Mouse (Mus musculus) neutrophil, adult 5-6 weeks (primary cell): Measurements from ENCODE around the gene 9230102O04Rik. TPM values are rescaled to one million over a fixed set of nuclear protein-coding genes. Genes with fewer than 3 reads are reported as not detected.

Experiments used
- ATAC-seq: fragments of 151-379, 151-347 bp; 2 replicates; pipeline ENCODE4 v1.8.0; 2017; ENCODE audit warnings: mild to moderate bottlenecking, moderate TSS enrichment; ENCODE audit not compliant: insufficient number of reproducible peaks, poor library complexity, low FRiP score, severe bottlenecking; ENCODE audit errors: extremely low read depth
- total RNA-seq: library from RNA; stranded (forward); fragments of 200-1000 nt; gene quantifications from 2 replicates; pipeline ENCODE4 v1.2.3, GENCODE M21; 2017

9230102O04Rik gene
- total RNA-seq, 1 experiment from 2014 or later: not detected

- no peak for ATAC-seq
These were observed 13.5 kb downstream of the 9230102O04Rik start for GRCm38 (mm10) chr2:9875676-9876357.

GRCm38 (mm10) chr2:9875220-9875619, 14.1 kb downstream of the 9230102O04Rik start:
- no peak for ATAC-seq

- ATAC-seq: no peak
These were observed 14.7 kb downstream of the 9230102O04Rik start for GRCm38 (mm10) chr2:9874467-9875219.

GRCm38 (mm10) chr2:9873757-9874156, 15.6 kb downstream of the 9230102O04Rik start:
- no peak for ATAC-seq

- ATAC-seq: no peak
These were observed 16.7 kb downstream of the 9230102O04Rik start for GRCm38 (mm10) chr2:9872682-9873081.

- ATAC-seq: no peak
These were observed 17.5 kb downstream of the 9230102O04Rik start for GRCm38 (mm10) chr2:9871798-9872197.

GRCm38 (mm10) chr2:9871141-9871716, 18.1 kb downstream of the 9230102O04Rik start:
- no peak for ATAC-seq

GRCm38 (mm10) chr2:9867092-9867825, 22.1 kb downstream of the 9230102O04Rik start:
- no peak for ATAC-seq

- no peak for ATAC-seq
These were observed 28.6 kb downstream of the 9230102O04Rik start for GRCm38 (mm10) chr2:9860698-9861097.

GRCm38 (mm10) chr2:9855861-9856260, 33.5 kb downstream of the 9230102O04Rik start:
- ATAC-seq: no peak

GRCm38 (mm10) chr2:9852851-9853576, 36.3 kb downstream of the 9230102O04Rik start:
- no peak for ATAC-seq

- ATAC-seq: no peak
These were observed 54.1 kb downstream of the 9230102O04Rik start for GRCm38 (mm10) chr2:9835195-9835594.

- ATAC-seq: no peak
These were observed 55.6 kb downstream of the 9230102O04Rik start for GRCm38 (mm10) chr2:9833712-9834111.

Other genes with a start within 250 kb of the 9230102O04Rik start
- gene 4930412O13Rik, start 8.3 kb downstream of the 9230102O04Rik start, total RNA-seq: not detected in 2 replicates
- 0.61 and 2.7 TPM in 2 replicates for gene Gata3, start 494 bp upstream of the 9230102O04Rik start, total RNA-seq
- 9.9 and 10.2 TPM in 2 replicates for gene Taf3, start 159.1 kb upstream of the 9230102O04Rik start, total RNA-seq
- 196 and 203 TPM in 2 replicates for gene Atp5c1, start 191.0 kb upstream of the 9230102O04Rik start, total RNA-seq
- 53.8 and 66.2 TPM in 2 replicates for gene Kin, start 191.1 kb upstream of the 9230102O04Rik start, total RNA-seq
- gene Itih2, start 241.9 kb upstream of the 9230102O04Rik start, total RNA-seq: not detected in 2 replicates